Mouse (Mus musculus) neural tube, embryonic 13.5 days (tissue): ENCODE data around the gene Ebf1. TPM values are rescaled to one million over a fixed set of nuclear protein-coding genes. Genes with fewer than 3 reads are reported as not detected.

ENCODE experiments used
- ATAC-seq: fragments of 200-750 bp; cut with Nextera tagmentation; 2 replicates; pipeline ENCODE4 v1.8.0; 2017; ENCODE audit warnings: low read depth, mild to moderate bottlenecking, moderate TSS enrichment, moderate library complexity
- H3K27ac ChIP-seq: fragments of 300-500 bp; sonication (generic); replicated peaks from 2 replicates; pipeline ENCODE4 v1.5.1; 2015; ENCODE audit warnings: moderate library complexity, mild to moderate bottlenecking, inconsistent platforms
- H3K27me3 ChIP-seq: fragments of 300-500 bp; sonication (generic); 2 replicates; pipeline ENCODE4 v1.6.1; 2015; ENCODE audit warnings: mild to moderate bottlenecking, inconsistent platforms
- H3K36me3 ChIP-seq: fragments of 300-500 bp; sonication (generic); 2 replicates; pipeline ENCODE4 v1.6.1; 2015; ENCODE audit warnings: mild to moderate bottlenecking, inconsistent platforms
- H3K4me1 ChIP-seq: fragments of 300-500 bp; sonication (generic); replicated peaks from 2 replicates; pipeline ENCODE4 v1.6.1; 2015; ENCODE audit warnings: inconsistent platforms
- H3K4me2 ChIP-seq: fragments of 300-500 bp; sonication (generic); 2 replicates; pipeline ENCODE4 v1.6.1; 2015; ENCODE audit warnings: inconsistent platforms, mild to moderate bottlenecking, moderate library complexity
- H3K4me3 ChIP-seq: fragments of 300-500 bp; sonication (generic); 2 replicates; pipeline ENCODE4 v1.5.1; 2015; ENCODE audit warnings: mild to moderate bottlenecking, inconsistent platforms
- H3K9ac ChIP-seq: fragments of 300-500 bp; sonication (generic); 2 replicates; pipeline ENCODE4 v1.6.1; 2015; ENCODE audit warnings: moderate library complexity, mild to moderate bottlenecking, inconsistent platforms
- H3K9me3 ChIP-seq: fragments of 300-500 bp; sonication (generic); 2 replicates; pipeline ENCODE4 v1.6.1; 2016; ENCODE audit warnings: inconsistent platforms
- WGBS: fragments of 180-500 bp; shearing (Covaris S2); methylation state at CpG from one replicate; pipeline ENCODE4 v1.1.7; 2015; 5-methylcytosine and 5-hydroxymethylcytosine counted together
- polyA plus RNA-seq: library from polyadenylated mRNA; unstranded; fragments of >200 nt; fragmentation: Nextera tagmentation; extraction: Ambion mirVana; gene quantifications from 2 replicates; pipeline ENCODE4 v1.2.1, GENCODE M21; 2015

The Ebf1 gene
- polyA plus RNA-seq, 1 experiment from 2014 or later = 184 TPM

DNA sequence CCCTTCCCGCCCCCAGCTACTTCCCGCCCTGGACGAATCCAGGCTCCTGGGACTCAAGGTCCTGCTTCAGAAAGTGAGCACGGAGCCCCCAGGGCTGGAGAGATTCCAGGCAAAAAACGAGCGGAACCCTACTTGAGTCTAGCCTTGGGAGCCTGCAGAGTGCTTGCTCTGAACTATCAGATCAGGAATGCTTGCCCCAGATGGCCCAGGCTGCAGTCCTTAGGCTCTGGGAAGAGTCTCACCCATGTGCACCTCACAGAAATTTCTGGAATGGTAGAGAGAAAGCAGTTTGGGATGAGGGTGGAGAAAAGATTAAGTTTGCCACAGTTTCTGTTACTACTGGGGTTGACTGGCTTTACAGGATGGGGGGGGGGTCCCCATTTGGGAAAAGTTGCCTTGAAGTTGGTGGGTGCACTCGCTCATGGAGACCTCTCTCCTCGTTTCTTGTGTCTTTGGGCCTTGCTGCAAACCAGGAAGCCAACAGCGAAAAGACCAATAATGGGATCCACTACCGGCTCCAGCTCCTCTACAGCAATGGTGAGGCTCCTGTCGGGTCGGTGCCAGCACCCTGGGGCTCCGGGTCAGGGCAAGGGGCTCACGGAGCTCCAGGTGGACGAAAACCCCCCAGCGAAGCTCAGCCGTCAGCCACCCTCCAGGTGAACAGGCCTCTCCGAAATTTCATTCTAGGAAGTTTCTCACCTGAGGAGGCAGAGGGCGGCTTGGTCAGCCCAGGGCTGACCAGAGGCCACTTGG is 3.8 kb downstream of the Ebf1 start:
- H3K9ac ChIP-seq = peak overlapping the region; percentile 99
- no peaks in the 10 kb centered on the region for H3K9me3 ChIP-seq
- WGBS = 23% methylated on average over 19 of the region's 19 CpGs
- H3K27ac ChIP-seq = peak overlapping the region; percentile 97
- peaks cover 16% of the 10 kb centered on the region for H3K27me3 ChIP-seq
- H3K4me2 ChIP-seq = peak overlapping the region; percentile 86
- H3K4me3 ChIP-seq = peak overlapping the region; percentile 81
- peaks cover 60% of the 10 kb centered on the region for H3K4me1 ChIP-seq
- H3K36me3 ChIP-seq = peaks cover 5% of the 10 kb centered on the region; the same call in 1 of the 2 replicates
- no peak for ATAC-seq

DNA sequence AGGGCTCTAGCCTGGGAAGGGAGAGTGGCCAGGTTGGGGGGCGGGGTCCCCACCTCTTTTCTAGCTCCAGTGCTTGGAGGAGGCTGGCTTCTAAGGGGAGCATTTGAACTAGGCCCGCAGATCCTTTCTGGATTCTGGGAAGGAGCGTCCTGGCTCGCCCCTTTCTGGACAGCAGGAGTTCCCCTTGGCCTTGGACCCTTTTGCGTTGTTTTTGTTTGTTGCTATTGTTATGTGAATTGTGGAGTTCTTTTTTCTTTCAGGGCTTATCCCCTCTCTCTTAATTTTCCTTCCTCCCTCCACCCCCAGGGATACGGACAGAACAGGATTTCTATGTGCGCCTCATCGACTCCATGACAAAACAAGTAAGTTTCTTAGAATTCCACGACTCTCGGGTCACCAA is 4.5 kb downstream of the Ebf1 start:
- peaks cover 60% of the 10 kb centered on the region for H3K4me1 ChIP-seq

DNA sequence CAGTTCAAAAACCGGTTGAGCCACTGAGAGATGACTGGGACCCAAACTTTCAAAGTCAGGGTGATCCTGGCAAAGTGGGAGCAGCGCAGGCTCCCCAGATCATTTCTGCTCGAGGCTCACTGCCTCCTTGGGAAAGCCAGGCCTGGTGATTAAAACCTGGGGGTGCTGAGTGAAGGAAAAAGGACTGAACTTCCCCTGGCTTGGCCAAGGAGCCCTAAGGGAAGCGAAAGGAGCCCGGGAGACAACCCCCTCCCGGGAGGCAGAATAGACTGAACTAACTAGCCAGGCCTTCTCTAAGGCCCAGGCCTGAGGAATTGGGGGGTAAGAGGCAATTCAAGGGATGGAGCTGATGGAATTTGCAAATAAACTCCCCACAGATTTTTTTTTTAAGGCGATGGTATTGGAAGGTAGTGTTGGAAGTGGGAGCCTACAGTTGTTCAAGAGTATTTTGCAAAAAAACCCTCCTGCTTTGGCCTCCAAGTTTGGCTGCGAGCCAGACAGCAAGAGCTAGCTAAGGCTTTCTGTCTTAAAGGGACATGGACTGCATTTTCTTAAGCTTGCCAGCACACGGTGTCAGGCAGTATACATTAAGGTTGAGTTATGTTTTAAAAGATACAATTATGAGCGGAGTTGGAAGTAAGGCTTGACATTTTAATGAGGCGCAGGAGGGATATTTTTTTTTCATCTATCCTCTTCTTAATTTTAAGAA is 5.1 kb downstream of the Ebf1 start:
- Histone ChIP-seq H3K9ac (peak overlapping the region; percentile 99), H3K27me3 (peaks cover 11% of the 10 kb centered on the region; the same call in 1 of the 2 replicates), H3K4me3 (peak overlapping the region; percentile 81), H3K36me3 (peaks cover 5% of the 10 kb centered on the region; the same call in 1 of the 2 replicates), H3K4me2 (peak overlapping the region; percentile 86), H3K27ac (peak overlapping the region; percentile 97), H3K9me3 (no peaks in the 10 kb centered on the region), H3K4me1 (peaks cover 64% of the 10 kb centered on the region)
- ATAC-seq = no peak
- WGBS = 20% methylated on average over 11 of the region's 11 CpGs

More for the DNA sequence above, 4.5 kb downstream of the Ebf1 start:
- Histone ChIP-seq H3K9ac (peak overlapping the region; percentile 99), H3K27ac (peak overlapping the region; percentile 97), H3K4me3 (peak overlapping the region; percentile 81), H3K27me3 (peaks cover 11% of the 10 kb centered on the region; the same call in 1 of the 2 replicates), H3K4me2 (peak overlapping the region; percentile 86), H3K36me3 (peaks cover 5% of the 10 kb centered on the region; the same call in 1 of the 2 replicates), H3K9me3 (no peaks in the 10 kb centered on the region)
- 29% methylated on average over 10 of the region's 10 CpGs for WGBS
- ATAC-seq = no peak

DNA sequence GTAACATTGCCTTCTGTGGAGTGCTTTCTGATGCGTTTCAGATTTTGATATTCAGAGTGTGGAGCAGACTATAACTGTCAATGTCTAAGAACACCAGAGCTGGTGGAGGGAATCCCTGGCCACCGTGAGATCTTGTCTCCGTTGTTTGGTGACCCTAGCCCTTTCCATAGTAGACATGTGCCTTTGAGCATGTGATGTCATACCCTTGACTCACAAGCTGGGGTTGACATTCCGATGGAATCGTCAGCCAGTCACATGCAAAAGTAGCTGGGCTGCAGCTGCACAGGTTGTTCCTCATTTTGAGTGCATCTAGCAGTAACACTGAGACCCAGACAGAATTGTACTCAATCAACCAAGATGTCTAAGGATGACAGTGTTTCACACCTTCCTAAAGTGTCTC is 7.4 kb downstream of the Ebf1 start:
- H3K9me3 ChIP-seq = no peaks in the 10 kb centered on the region
- no peak for ATAC-seq
- H3K4me2 ChIP-seq = peak overlapping the region; percentile 49
- H3K36me3 ChIP-seq = peaks cover 5% of the 10 kb centered on the region; the same call in 1 of the 2 replicates
- WGBS = 58% methylated on average over 5 of the region's 5 CpGs
- no peak overlapping the region for H3K9ac ChIP-seq
- peaks cover 83% of the 10 kb centered on the region for H3K4me1 ChIP-seq
- H3K27ac ChIP-seq = peak overlapping the region; percentile 19; the same call in 1 of the 2 replicates
- H3K27me3 ChIP-seq = peaks cover 8% of the 10 kb centered on the region; the same call in 1 of the 2 replicates
- no peak overlapping the region for H3K4me3 ChIP-seq

DNA sequence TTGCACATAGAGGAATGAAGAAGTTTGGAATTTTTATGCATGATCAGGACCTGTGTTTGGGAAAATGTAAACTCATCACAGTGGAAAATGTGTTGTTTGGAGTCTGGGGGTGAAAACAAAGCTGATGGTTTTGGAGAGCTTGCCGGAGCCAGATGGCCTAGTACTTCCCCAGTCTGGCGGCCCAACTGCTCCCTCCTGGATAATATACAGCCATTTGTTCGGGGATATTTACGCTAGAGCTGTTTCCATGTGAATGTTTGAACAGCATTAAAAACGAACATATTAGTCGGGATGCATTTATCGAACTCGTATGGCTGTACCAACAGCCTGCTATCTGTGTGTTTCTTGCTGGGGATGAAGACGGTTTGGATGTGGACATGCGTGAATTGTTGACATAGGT is 8.9 kb downstream of the Ebf1 start:
- Histone ChIP-seq H3K4me3 (peak overlapping the region; percentile 19), H3K9ac (peak overlapping the region; percentile 56), H3K4me2 (peak overlapping the region; percentile 49), H3K9me3 (no peaks in the 10 kb centered on the region), H3K36me3 (peaks cover 5% of the 10 kb centered on the region; the same call in 1 of the 2 replicates), H3K4me1 (peaks cover 75% of the 10 kb centered on the region), H3K27ac (peak overlapping the region; percentile 71), H3K27me3 (peaks cover 3% of the 10 kb centered on the region; the same call in 1 of the 2 replicates)
- peak; percentile 72; the same call in 1 of the 2 replicates for ATAC-seq
- WGBS = 27% methylated on average over 10 of the region's 10 CpGs

DNA sequence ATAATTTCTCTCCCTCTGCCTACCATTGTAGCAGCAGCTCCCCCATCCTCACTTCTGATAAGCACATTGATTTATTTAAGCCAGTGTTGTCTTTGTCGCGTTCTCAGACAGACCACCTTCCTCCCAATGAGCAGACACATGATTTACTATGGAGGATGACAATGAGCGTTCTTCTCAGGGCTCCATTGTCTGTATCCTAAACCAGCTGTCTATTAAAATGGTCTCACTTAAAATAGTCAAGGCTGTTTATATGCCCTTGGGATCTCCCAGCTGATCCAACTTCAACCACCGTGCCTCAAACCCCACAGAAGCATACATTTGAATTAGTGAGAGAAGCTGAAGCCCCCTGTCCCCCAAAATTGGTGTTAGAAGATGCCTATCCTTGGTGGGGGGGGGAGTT is 11.3 kb downstream of the Ebf1 start:
- H3K9ac ChIP-seq = no peak overlapping the region
- H3K9me3 ChIP-seq = no peaks in the 10 kb centered on the region
- 0 out of 2 replicates have a peak, but pooled peaks cover 7% of the 10 kb centered on the region for H3K36me3 ChIP-seq
- peak overlapping the region; percentile 61 for H3K27ac ChIP-seq
- WGBS = 9% methylated on average over 4 of the region's 4 CpGs
- peaks cover 79% of the 10 kb centered on the region for H3K4me1 ChIP-seq
- no peaks in the 10 kb centered on the region for H3K27me3 ChIP-seq
- no peak for ATAC-seq
- H3K4me3 ChIP-seq = no peak overlapping the region
- peak overlapping the region; percentile 21; the same call in 1 of the 2 replicates for H3K4me2 ChIP-seq

DNA sequence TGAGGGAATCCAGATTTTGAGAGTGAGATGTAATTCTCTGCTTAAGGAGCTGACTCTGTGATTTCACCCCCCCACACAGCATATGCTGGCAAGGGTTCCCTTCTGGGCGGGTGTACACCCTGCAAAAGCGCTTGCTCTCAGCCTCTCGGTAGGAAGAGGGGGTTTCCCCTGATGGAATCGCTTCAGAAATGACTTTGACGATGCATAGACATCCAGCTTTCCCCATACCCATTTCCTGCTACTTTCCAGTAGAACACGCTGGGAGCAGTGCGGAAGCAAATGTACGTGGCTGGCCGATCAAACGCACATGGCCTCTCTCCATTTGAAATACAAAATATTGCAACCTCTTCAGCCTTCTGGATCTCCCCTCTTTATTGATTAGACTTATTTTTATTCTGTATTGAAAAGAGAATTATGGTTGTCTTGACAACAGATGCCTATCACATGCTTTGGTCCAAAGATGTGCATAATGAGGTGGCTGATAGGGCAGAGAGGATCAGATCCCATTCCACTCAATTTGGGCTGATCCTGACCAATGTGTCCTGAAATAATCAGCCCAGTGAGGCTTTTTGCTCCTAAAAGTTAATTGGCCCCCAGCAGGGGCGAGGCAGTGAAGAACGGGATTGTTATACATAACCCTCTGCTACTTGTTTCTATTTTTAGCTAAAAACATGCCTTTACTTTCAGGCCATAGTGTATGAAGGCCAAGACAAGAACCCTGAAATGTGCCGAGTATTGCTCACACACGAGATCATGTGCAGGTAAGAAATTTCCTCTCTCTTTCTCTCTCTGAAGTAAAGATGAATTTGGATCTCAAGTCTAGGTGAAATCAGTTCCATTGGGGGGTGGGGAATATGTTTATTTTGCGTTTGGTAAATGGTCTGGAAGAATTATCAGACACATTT is 15.2 kb downstream of the Ebf1 start:
- Histone ChIP-seq H3K27ac (peak overlapping the region; percentile 34; the same call in 1 of the 2 replicates), H3K4me1 (peaks cover 73% of the 10 kb centered on the region), H3K9ac (no peak overlapping the region), H3K4me3 (no peak overlapping the region), H3K4me2 (no peak overlapping the region), H3K9me3 (no peaks in the 10 kb centered on the region), H3K36me3 (0 out of 2 replicates have a peak, but pooled peaks cover 9% of the 10 kb centered on the region), H3K27me3 (no peaks in the 10 kb centered on the region)
- 81% methylated on average over 15 of the region's 15 CpGs for WGBS
- no peak for ATAC-seq

DNA sequence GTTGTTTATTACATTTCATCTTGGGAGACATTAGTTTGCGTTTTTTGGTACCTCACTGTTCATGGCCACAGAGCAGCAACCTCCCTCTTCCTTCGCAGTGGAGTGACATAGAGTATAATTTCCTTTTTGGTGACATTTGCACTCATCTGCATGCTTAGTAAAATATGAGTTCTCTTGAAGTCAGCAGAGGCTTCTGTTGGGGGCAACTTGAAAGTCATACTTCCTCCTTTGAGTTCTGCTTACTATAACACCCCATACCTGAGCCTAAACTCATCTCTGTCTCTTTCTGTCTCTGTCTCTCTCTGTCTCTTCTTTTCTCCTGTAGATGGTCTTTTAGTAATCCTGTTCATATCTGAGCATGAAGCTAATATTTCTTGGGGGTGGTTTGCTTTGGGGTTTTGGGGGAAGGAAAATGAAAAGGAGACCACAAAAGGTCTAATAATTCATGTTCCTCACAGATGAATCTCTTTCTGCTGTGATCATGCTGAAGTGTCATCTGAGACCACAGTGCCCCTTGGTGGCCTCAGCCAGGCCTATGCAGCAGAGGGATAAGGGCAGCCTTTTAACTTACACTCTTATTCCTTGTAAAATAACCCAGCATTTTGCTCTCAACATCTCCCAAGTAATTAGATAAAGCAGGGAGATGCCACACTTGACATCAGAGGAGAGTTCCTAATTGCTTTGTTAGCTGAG is 16.0 kb downstream of the Ebf1 start:
- H3K36me3 ChIP-seq = 0 out of 2 replicates have a peak, but pooled peaks cover 13% of the 10 kb centered on the region
- peaks cover 66% of the 10 kb centered on the region for H3K4me1 ChIP-seq
- H3K4me3 ChIP-seq = no peak overlapping the region
- H3K27ac ChIP-seq = peak overlapping the region; percentile 43; the same call in 1 of the 2 replicates
- no peak overlapping the region for H3K4me2 ChIP-seq
- WGBS = 74% methylated on average over 2 of the region's 2 CpGs
- no peak overlapping the region for H3K9ac ChIP-seq
- H3K27me3 ChIP-seq = no peaks in the 10 kb centered on the region
- no peak for ATAC-seq
- H3K9me3 ChIP-seq = no peaks in the 10 kb centered on the region

DNA sequence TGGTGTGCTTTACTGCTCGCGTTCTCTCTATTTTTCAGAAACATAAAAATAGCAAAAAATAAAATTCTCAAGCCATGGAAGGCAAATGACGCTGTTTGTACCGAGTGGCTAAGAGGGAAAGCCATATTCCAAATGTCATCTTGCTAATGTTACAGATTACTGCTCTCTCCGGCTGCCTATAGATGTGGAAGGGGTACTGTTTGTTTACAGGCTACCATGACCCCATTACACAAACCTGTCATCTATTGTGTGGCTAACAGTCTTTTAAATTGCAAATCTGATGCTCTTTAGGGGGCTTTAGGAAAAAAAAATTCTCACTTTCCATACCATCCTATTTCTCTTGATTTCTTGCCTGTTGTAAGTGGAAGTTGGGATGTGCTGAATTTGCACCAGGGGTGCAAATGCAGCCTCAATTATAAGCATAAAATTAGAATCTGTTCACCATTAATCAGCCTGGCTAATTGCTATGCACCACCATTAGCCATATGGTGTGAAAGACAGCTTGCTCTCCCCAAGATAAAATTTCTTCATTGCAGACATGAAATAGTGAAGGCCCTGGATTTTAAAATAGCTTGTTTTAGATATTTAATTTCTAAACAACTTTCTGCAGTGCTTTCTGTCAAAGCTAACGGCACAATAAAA is 17.6 kb downstream of the Ebf1 start:
- Histone ChIP-seq H3K27me3 (no peaks in the 10 kb centered on the region), H3K4me2 (no peak overlapping the region), H3K9ac (no peak overlapping the region), H3K4me1 (peaks cover 56% of the 10 kb centered on the region), H3K9me3 (no peaks in the 10 kb centered on the region), H3K27ac (peak overlapping the region; percentile 64), H3K4me3 (no peak overlapping the region), H3K36me3 (peaks cover 19% of the 10 kb centered on the region; the same call in 1 of the 2 replicates)
- ATAC-seq = no peak; the same call in 1 of the 2 replicates
- 40% methylated on average over 6 of the region's 6 CpGs for WGBS

DNA sequence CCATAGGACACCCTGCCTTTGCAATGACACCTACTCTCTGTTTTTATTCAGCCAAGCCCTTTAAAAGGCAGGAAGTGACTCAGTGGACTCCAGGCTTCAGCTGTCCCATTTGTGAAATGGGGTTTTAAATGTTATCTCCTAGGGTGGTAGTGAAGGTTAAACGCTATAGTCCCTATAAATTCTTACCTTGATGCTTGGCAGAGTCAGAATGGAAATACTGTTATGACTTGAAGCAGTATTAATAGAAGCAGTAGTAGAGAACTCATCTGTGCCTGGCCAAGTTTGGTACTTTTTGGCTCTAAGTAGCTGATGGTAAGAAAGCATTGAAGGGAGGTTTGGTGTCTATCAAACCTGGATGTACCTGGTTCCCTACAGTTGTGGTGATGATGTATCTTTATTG is 19.1 kb downstream of the Ebf1 start:
- Histone ChIP-seq H3K4me3 (no peak overlapping the region), H3K27me3 (no peaks in the 10 kb centered on the region), H3K27ac (peak overlapping the region; percentile 64; the same call in 1 of the 2 replicates), H3K4me2 (no peak overlapping the region), H3K4me1 (peaks cover 52% of the 10 kb centered on the region), H3K36me3 (peaks cover 23% of the 10 kb centered on the region; the same call in 1 of the 2 replicates), H3K9me3 (no peaks in the 10 kb centered on the region), H3K9ac (no peak overlapping the region)
- ATAC-seq = no peak
- WGBS = 77% methylated on average over 1 of the region's 1 CpGs
